Mouse (Mus musculus) liver, postnatal 0 days (tissue): ENCODE results near the gene Emp1. TPM values are rescaled to one million over a fixed set of nuclear protein-coding genes. Genes with fewer than 3 reads are reported as not detected.
A peak's percentile ranks its signal among the peaks of the same experiment; 100 is the strongest.

Source experiments
- ATAC-seq: fragments of 200-750 bp; cut with Nextera tagmentation; 2 replicates; pipeline ENCODE4 v1.8.0; 2017; ENCODE audit warnings: mild to moderate bottlenecking, moderate library complexity
- DNase-seq: peaks from one replicate; pipeline ENCODE4 v3.0.0-alpha.2; 2016
- H3K27ac ChIP-seq: fragments of 300-500 bp; sonication (generic); 2 replicates; pipeline ENCODE4 v1.5.1; 2014; ENCODE audit warnings: antibody characterized with exemption, moderate library complexity, mild to moderate bottlenecking, low read depth
- H3K27me3 ChIP-seq: fragments of 300-500 bp; sonication (generic); 2 replicates; pipeline ENCODE4 v1.6.1; 2014; ENCODE audit warnings: low read length, control low read depth, mixed read lengths; ENCODE audit not compliant: insufficient read depth
- H3K36me3 ChIP-seq: fragments of 300-500 bp; sonication (generic); replicated peaks from 2 replicates; pipeline ENCODE4 v1.6.1; 2014; ENCODE audit warnings: mild to moderate bottlenecking, control low read depth, low read length, moderate library complexity, mixed read lengths; ENCODE audit not compliant: insufficient read depth
- H3K4me1 ChIP-seq: fragments of 300-500 bp; sonication (generic); 2 replicates; pipeline ENCODE4 v1.6.1; 2014; ENCODE audit warnings: antibody characterized with exemption, mild to moderate bottlenecking, control low read depth; ENCODE audit not compliant: insufficient read depth
- H3K4me2 ChIP-seq: fragments of 300-500 bp; sonication (generic); 2 replicates; pipeline ENCODE4 v1.6.1; 2014; ENCODE audit warnings: low read depth, mild to moderate bottlenecking, low read length, moderate library complexity, mixed read lengths
- H3K4me3 ChIP-seq: fragments of 300-500 bp; sonication (generic); 2 replicates; pipeline ENCODE4 v1.5.1; 2014; ENCODE audit warnings: low read depth, low read length
- H3K9ac ChIP-seq: fragments of 300-500 bp; sonication (generic); replicated peaks from 2 replicates; pipeline ENCODE4 v1.6.1; 2014; ENCODE audit warnings: mild to moderate bottlenecking, moderate library complexity
- H3K9me3 ChIP-seq: fragments of 300-500 bp; sonication (generic); 2 replicates; pipeline ENCODE4 v1.6.1; 2016; ENCODE audit warnings: mild to moderate bottlenecking, control low read depth, low read length, mixed read lengths
- CTCF ChIP-seq: sonication (generic); IDR thresholded peaks from 2 replicates; pipeline ENCODE4 v1.5.1; 2016; ENCODE audit warnings: antibody characterized with exemption, low read depth
- EP300 ChIP-seq: IDR thresholded peaks from 2 replicates; pipeline ENCODE4 v1.6.1; 2016; ENCODE audit warnings: antibody characterized with exemption, low read depth, mild to moderate bottlenecking
- whole genome bisulfite sequencing: fragments of 180-500 bp; shearing (Covaris S2); extraction: QIAGEN DNeasy Blood & Tissue Kit; methylation state at CpG from one replicate; pipeline ENCODE4 v1.1.7; 2014; ENCODE audit not compliant: insufficient replicate concordance; 5-methylcytosine and 5-hydroxymethylcytosine counted together
- polyA plus RNA-seq: library from polyadenylated mRNA; unstranded; fragments of >200 nt; fragmentation: Nextera tagmentation; extraction: Ambion mirVana; gene quantifications from 2 replicates; pipeline ENCODE4 v1.2.1, GENCODE M21; 2015

The Emp1 gene
- polyA plus RNA-seq, 1 experiment from 2014 or later, result 1.2 TPM

GRCm38 (mm10) chr6:135336376-135336775, 26.0 kb upstream of the Emp1 start:
- no peak overlapping the region for H3K4me2 ChIP-seq
- H3K27ac ChIP-seq, result no peak overlapping the region
- no peak overlapping the region for H3K4me3 ChIP-seq
- H3K4me1 ChIP-seq, result peaks cover 18% of the 10 kb centered on the region
- H3K9ac ChIP-seq, result no peak overlapping the region
- H3K27me3 ChIP-seq, result no peaks in the 10 kb centered on the region
- DNase-seq, result no peak
- TF ChIP-seq EP300, result no peak
- TF ChIP-seq CTCF, result no peak
- no peaks in the 10 kb centered on the region for H3K9me3 ChIP-seq
- no peaks in the 10 kb centered on the region for H3K36me3 ChIP-seq
- 78% methylated on average over 8 of the region's 8 CpGs for WGBS
- ATAC-seq, result no peak

GRCm38 (mm10) chr6:135340355-135341075, 21.8 kb upstream of the Emp1 start:
- H3K9ac ChIP-seq, result no peak overlapping the region
- ATAC-seq (peak; percentile 29; the same call in 1 of the 2 replicates), DNase-seq (no peak)
- no peak overlapping the region for H3K4me3 ChIP-seq
- H3K4me2 ChIP-seq, result no peak overlapping the region
- H3K36me3 ChIP-seq, result no peaks in the 10 kb centered on the region
- peaks cover 11% of the 10 kb centered on the region; the same call in 1 of the 2 replicates for H3K4me1 ChIP-seq
- no peaks in the 10 kb centered on the region for H3K9me3 ChIP-seq
- no peaks in the 10 kb centered on the region for H3K27me3 ChIP-seq
- TF ChIP-seq CTCF, result no peak
- TF ChIP-seq EP300, result no peak
- WGBS, result 46% methylated on average over 9 of the region's 9 CpGs
- peak overlapping the region; percentile 30; the same call in 1 of the 2 replicates for H3K27ac ChIP-seq

- DNase-seq (no peak), ATAC-seq (no peak)
- no peak overlapping the region for H3K27ac ChIP-seq
- H3K36me3 ChIP-seq, result no peaks in the 10 kb centered on the region
- H3K4me1 ChIP-seq, result peaks cover 11% of the 10 kb centered on the region; the same call in 1 of the 2 replicates
- 10% methylated on average over 4 of the region's 4 CpGs for WGBS
- no peak for TF ChIP-seq CTCF
- TF ChIP-seq EP300, result peak; percentile 10; the same call in 1 of the 2 replicates
- H3K9me3 ChIP-seq, result no peaks in the 10 kb centered on the region
- H3K4me2 ChIP-seq, result no peak overlapping the region
- H3K27me3 ChIP-seq, result no peaks in the 10 kb centered on the region
- H3K4me3 ChIP-seq, result no peak overlapping the region
- H3K9ac ChIP-seq, result no peak overlapping the region
Observed at GRCm38 (mm10) chr6:135341076-135341378, 21.3 kb upstream of the Emp1 start.

GRCm38 (mm10) chr6:135351638-135352302, 10.6 kb upstream of the Emp1 start:
- Histone ChIP-seq H3K4me3 (no peak overlapping the region), H3K27ac (no peak overlapping the region), H3K36me3 (no peaks in the 10 kb centered on the region), H3K27me3 (no peaks in the 10 kb centered on the region), H3K9me3 (no peaks in the 10 kb centered on the region), H3K4me1 (no peaks in the 10 kb centered on the region; the same call in 1 of the 2 replicates), H3K9ac (no peak overlapping the region), H3K4me2 (no peak overlapping the region)
- 73% methylated on average over 8 of the region's 8 CpGs for WGBS
- DNase-seq (no peak), ATAC-seq (no peak)
- no peak for TF ChIP-seq CTCF
- TF ChIP-seq EP300, result no peak

DNA sequence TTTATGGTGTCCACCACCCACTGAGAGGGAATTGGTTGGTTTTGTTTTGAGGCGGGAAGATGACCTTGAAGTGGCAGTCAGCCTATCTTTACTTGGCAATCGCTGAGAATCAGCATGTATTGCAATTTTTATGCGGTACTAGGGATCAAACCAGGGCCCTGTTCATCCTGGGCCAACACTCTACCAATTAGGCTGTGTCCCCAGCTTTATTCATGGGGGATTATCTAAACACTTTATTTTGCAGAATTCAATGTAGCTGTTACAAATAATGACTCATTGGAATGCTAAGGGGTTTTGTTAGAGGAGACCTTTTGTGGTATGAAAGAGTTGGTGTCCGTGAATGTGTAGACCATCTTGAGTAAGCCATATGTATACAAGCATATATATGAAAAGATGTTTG, 9.8 kb upstream of the Emp1 start:
- Histone ChIP-seq H3K27me3 (no peaks in the 10 kb centered on the region), H3K9me3 (no peaks in the 10 kb centered on the region), H3K36me3 (no peaks in the 10 kb centered on the region), H3K4me3 (no peak overlapping the region), H3K4me1 (no peaks in the 10 kb centered on the region; the same call in 1 of the 2 replicates), H3K27ac (no peak overlapping the region), H3K9ac (no peak overlapping the region), H3K4me2 (no peak overlapping the region)
- WGBS, result 71% methylated on average over 4 of the region's 4 CpGs
- no peak for TF ChIP-seq CTCF
- TF ChIP-seq EP300, result no peak
- ATAC-seq (no peak), DNase-seq (no peak)

DNA sequence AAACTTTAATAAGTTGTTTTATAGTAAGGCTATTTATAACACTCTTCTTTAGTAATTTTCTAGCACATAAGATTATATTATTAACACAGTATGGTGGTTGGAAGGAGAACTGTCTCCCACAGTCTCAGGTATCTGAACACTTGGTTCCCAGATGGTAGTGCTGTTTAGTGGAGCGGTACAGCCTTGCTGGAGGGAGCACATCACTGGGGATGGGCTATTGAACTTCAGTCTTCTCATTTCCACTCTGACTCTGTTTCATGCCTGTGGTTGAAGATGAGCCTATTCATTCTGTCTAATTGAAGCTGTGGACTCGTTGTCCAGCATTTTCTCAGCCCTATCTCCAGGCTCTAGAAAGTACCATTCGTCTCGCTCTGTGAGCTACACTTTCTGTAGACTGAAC, 7.4 kb upstream of the Emp1 start:
- H3K4me3 ChIP-seq, result no peak overlapping the region
- H3K9ac ChIP-seq, result no peak overlapping the region
- TF ChIP-seq CTCF, result no peak
- TF ChIP-seq EP300, result no peak
- ATAC-seq (no peak), DNase-seq (no peak)
- H3K27me3 ChIP-seq, result no peaks in the 10 kb centered on the region
- no peak overlapping the region for H3K4me2 ChIP-seq
- no peak overlapping the region for H3K27ac ChIP-seq
- no peaks in the 10 kb centered on the region for H3K9me3 ChIP-seq
- H3K36me3 ChIP-seq, result no peaks in the 10 kb centered on the region
- WGBS, result 84% methylated on average over 4 of the region's 4 CpGs
- no peaks in the 10 kb centered on the region; the same call in 1 of the 2 replicates for H3K4me1 ChIP-seq
